Mouse (Mus musculus): ENCODE results near the gene Zfr2. TPM values are rescaled to one million over a fixed set of nuclear protein-coding genes. Genes with fewer than 3 reads are reported as not detected.

The Zfr2 gene
- polyA plus RNA-seq, 1 experiment from 2014 or later = 12.1 TPM

- WGBS = 71% methylated on average over 4 of the region's 4 CpGs
- H3K4me1 ChIP-seq = peaks cover 26% of the 10 kb centered on the region
- H3K9me3 ChIP-seq = no peaks in the 10 kb centered on the region
- H3K36me3 ChIP-seq = peaks cover 11% of the 10 kb centered on the region
- ATAC-seq (ENCODE audit: low FRiP score, low read depth) = no peak
- H3K9ac ChIP-seq (replicated peaks) = no peak overlapping the region
- no peak overlapping the region for H3K4me2 ChIP-seq (replicated peaks)
- peaks cover 57% of the 10 kb centered on the region for H3K27me3 ChIP-seq
- no peak overlapping the region for H3K4me3 ChIP-seq
- no peak overlapping the region for H3K27ac ChIP-seq (replicated peaks)
These were observed 37.7 kb upstream of the Zfr2 start for GRCm38 (mm10) chr10:81195300-81195699.

- Histone ChIP-seq H3K9ac (replicated peaks) (no peak overlapping the region; the same call in 1 of the 2 replicates), H3K9me3 (no peaks in the 10 kb centered on the region), H3K4me3 (no peak overlapping the region), H3K27me3 (peaks cover 63% of the 10 kb centered on the region), H3K4me2 (replicated peaks) (no peak overlapping the region), H3K36me3 (no peaks in the 10 kb centered on the region), H3K27ac (replicated peaks) (no peak overlapping the region), H3K4me1 (peaks cover 26% of the 10 kb centered on the region)
- 71% methylated on average over 11 of the region's 11 CpGs for WGBS
- ATAC-seq (ENCODE audit: low FRiP score, low read depth) = no peak
These were observed 36.4 kb upstream of the Zfr2 start for GRCm38 (mm10) chr10:81196470-81197065.

GRCm38 (mm10) chr10:81197305-81197704 lies 35.6 kb upstream of the Zfr2 start:
- no peaks in the 10 kb centered on the region for H3K9me3 ChIP-seq
- peaks cover 63% of the 10 kb centered on the region for H3K27me3 ChIP-seq
- no peak overlapping the region for H3K9ac ChIP-seq (replicated peaks)
- H3K4me1 ChIP-seq = peaks cover 19% of the 10 kb centered on the region
- no peaks in the 10 kb centered on the region for H3K36me3 ChIP-seq
- WGBS = 60% methylated on average over 6 of the region's 6 CpGs
- ATAC-seq (ENCODE audit: low FRiP score, low read depth) = no peak
- no peak overlapping the region for H3K4me3 ChIP-seq
- H3K4me2 ChIP-seq (replicated peaks) = no peak overlapping the region
- H3K27ac ChIP-seq (replicated peaks) = no peak overlapping the region

DNA sequence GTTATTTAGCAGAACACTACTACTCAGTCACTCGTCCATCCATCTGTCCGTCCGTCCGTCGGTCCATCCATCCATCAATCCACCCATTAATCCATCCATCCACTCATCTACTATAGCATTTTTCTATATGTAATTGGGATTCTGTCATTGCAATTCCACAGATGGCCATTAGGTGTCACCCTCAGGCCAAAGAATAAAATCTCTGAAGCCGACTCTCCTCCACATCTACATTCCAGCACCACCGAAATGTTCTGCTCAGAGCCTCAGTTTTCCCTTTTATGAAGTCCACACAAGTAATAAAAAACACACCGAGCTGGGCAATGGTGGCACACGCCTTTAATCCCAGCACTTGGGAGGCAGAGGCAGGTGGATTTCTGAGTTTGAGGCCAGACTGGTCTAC lies 34.7 kb upstream of the Zfr2 start:
- H3K9ac ChIP-seq (replicated peaks) = no peak overlapping the region
- 5% methylated on average over 9 of the region's 9 CpGs for WGBS
- H3K27me3 ChIP-seq = peaks cover 63% of the 10 kb centered on the region

GRCm38 (mm10) chr10:81198990-81199389 lies 34.0 kb upstream of the Zfr2 start:
- no peak overlapping the region for H3K27ac ChIP-seq (replicated peaks)
- H3K36me3 ChIP-seq = no peaks in the 10 kb centered on the region
- H3K4me1 ChIP-seq = peaks cover 7% of the 10 kb centered on the region; the same call in 1 of the 2 replicates
- no peak overlapping the region for H3K9ac ChIP-seq (replicated peaks)
- no peaks in the 10 kb centered on the region for H3K9me3 ChIP-seq
- 85% methylated on average over 6 of the region's 6 CpGs for WGBS
- ATAC-seq (ENCODE audit: low FRiP score, low read depth) = no peak
- H3K27me3 ChIP-seq = peaks cover 60% of the 10 kb centered on the region
- H3K4me3 ChIP-seq = no peak overlapping the region
- H3K4me2 ChIP-seq (replicated peaks) = no peak overlapping the region

More for the DNA sequence above, 34.7 kb upstream of the Zfr2 start:
- H3K36me3 ChIP-seq = no peaks in the 10 kb centered on the region
- H3K4me3 ChIP-seq = no peak overlapping the region
- no peak overlapping the region for H3K4me2 ChIP-seq (replicated peaks)
- H3K27ac ChIP-seq (replicated peaks) = no peak overlapping the region
- no peak for ATAC-seq (ENCODE audit: low FRiP score, low read depth)
- no peaks in the 10 kb centered on the region for H3K9me3 ChIP-seq
- H3K4me1 ChIP-seq = peaks cover 11% of the 10 kb centered on the region

- Histone ChIP-seq H3K9me3 (no peaks in the 10 kb centered on the region), H3K4me1 (no peaks in the 10 kb centered on the region), H3K4me2 (replicated peaks) (no peak overlapping the region), H3K9ac (replicated peaks) (no peak overlapping the region), H3K4me3 (no peak overlapping the region), H3K27me3 (peaks cover 48% of the 10 kb centered on the region), H3K36me3 (no peaks in the 10 kb centered on the region), H3K27ac (replicated peaks) (no peak overlapping the region)
- 88% methylated on average over 13 of the region's 13 CpGs for WGBS
- no peak for ATAC-seq (ENCODE audit: low FRiP score, low read depth)
These were observed 32.8 kb upstream of the Zfr2 start for GRCm38 (mm10) chr10:81200141-81200540.

- Histone ChIP-seq H3K4me3 (no peak overlapping the region), H3K4me1 (no peaks in the 10 kb centered on the region), H3K4me2 (replicated peaks) (no peak overlapping the region), H3K9me3 (no peaks in the 10 kb centered on the region), H3K27me3 (peaks cover 42% of the 10 kb centered on the region), H3K36me3 (no peaks in the 10 kb centered on the region), H3K27ac (replicated peaks) (no peak overlapping the region), H3K9ac (replicated peaks) (no peak overlapping the region)
- no peak for ATAC-seq (ENCODE audit: low FRiP score, low read depth)
- WGBS = 82% methylated on average over 20 of the region's 20 CpGs
These were observed 32.2 kb upstream of the Zfr2 start for GRCm38 (mm10) chr10:81200605-81201287.

DNA sequence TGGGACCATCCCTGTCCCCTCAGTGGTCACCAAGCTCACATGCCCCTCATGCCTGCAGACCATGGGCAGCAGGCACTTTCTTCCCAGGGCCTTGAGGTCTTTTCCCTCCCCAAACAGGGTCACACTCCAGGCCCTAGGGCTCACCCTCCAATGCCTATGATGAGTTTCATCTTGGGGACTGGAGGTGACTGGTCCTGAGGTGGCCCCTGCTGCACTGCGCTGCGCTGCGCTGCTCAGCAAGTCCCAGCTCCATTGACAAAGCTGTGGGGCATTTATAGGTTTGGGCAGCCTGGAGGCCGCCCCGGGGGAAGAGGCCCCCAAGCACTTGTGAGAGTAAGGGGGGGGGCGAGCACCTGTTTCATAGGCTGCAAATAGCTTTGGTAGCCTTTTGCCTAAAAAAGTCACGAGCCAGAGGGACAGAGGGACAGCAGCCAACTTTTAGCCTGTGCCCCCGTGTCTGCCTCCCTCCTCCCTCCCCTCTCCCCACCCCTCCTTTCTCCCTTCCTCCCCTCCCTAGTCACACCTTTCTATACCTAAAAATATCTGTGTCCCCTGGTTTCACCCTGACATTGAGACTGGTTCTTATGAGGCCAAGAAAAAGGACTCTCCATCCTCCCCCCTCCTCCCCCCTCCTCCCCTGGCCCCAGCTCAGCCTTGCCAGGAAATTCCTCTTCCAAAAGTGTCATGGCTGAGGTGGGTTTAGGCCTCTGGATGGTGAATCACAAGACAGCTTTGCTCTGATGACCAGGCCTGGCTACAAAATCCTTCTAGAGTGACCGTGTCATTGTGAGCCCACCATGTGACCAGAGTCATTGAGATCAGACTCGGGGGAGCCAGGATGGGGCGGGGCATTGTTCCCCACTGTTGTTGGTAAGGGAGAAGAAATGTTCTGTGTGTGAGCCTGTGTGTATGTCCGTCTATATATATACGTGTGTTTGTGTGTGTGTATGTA lies 30.9 kb upstream of the Zfr2 start, which contains the start of gene Nmrk2:
TSS of gene Nmrk2 (minus strand) at position 245 of the 952 bp plus-strand sequence.
- Histone ChIP-seq H3K27me3 (peaks cover 29% of the 10 kb centered on the region), H3K4me2 (replicated peaks) (no peak within 1 kb of the TSS), H3K4me1 (no peaks in the 10 kb centered on the region), H3K36me3 (peaks cover 4% of the 10 kb centered on the region; the same call in 1 of the 2 replicates), H3K9ac (replicated peaks) (no peak within 1 kb of the TSS), H3K27ac (replicated peaks) (no peak within 1 kb of the TSS), H3K4me3 (no peak within 1 kb of the TSS), H3K9me3 (no peaks in the 10 kb centered on the region)
- WGBS = 52% methylated on average over 13 of the region's 13 CpGs
- no peak for ATAC-seq (ENCODE audit: low FRiP score, low read depth)

DNA sequence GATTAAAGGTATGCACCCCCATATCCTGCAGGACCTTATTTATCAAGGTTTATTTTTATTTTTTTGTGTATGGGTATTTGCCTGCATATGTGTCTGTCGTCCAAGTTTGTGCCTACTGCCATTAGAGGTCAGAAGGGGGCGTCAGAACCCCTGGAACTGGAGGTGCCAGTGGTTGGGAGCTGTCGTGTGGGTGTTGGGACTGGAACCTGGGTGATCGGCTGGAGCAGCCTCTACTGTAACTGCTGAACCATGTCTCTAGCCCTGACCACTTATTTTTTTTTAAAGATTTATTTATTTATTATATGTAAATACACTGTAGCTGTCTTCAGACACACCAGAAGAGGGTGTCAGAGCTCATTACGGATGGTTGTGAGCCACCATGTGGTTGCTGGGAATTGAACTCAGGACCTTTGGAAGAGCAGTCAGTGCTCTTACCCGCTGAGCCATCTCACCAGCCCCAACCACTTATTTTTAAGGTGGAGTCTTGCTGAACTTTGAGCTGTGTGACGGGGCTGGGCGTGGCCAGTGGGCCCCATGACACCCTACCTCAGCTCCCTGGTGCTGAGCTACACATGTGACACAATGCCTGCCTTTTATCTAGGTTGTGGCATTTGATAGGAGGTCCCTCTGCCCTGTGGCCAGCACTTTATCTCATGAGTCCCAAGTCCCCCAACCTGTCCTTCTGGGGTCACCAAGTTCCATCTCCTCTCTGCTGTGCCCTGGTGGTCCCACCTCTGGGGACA lies 29.8 kb upstream of the Zfr2 start:
- 70% methylated on average over 8 of the region's 8 CpGs for WGBS
- ATAC-seq (ENCODE audit: low FRiP score, low read depth) = no peak
- H3K9me3 ChIP-seq = no peaks in the 10 kb centered on the region
- no peak overlapping the region for H3K4me3 ChIP-seq
- no peaks in the 10 kb centered on the region for H3K4me1 ChIP-seq
- no peak overlapping the region for H3K9ac ChIP-seq (replicated peaks)
- peaks cover 14% of the 10 kb centered on the region for H3K36me3 ChIP-seq
- no peak overlapping the region for H3K27ac ChIP-seq (replicated peaks)
- H3K4me2 ChIP-seq (replicated peaks) = no peak overlapping the region
- H3K27me3 ChIP-seq = peaks cover 22% of the 10 kb centered on the region

GRCm38 (mm10) chr10:81204137-81204536 lies 28.8 kb upstream of the Zfr2 start:
- H3K4me3 ChIP-seq = no peak overlapping the region
- no peaks in the 10 kb centered on the region for H3K4me1 ChIP-seq
- no peaks in the 10 kb centered on the region for H3K9me3 ChIP-seq
- H3K9ac ChIP-seq (replicated peaks) = no peak overlapping the region; the same call in 1 of the 2 replicates
- H3K4me2 ChIP-seq (replicated peaks) = no peak overlapping the region
- peaks cover 16% of the 10 kb centered on the region; the same call in 1 of the 2 replicates for H3K27me3 ChIP-seq
- peaks cover 22% of the 10 kb centered on the region for H3K36me3 ChIP-seq
- no peak overlapping the region for H3K27ac ChIP-seq (replicated peaks)
- no peak for ATAC-seq (ENCODE audit: low FRiP score, low read depth)
- WGBS = 76% methylated on average over 4 of the region's 4 CpGs

GRCm38 (mm10) chr10:81210154-81210553 lies 22.8 kb upstream of the Zfr2 start:
- H3K4me2 ChIP-seq (replicated peaks) = no peak overlapping the region
- H3K36me3 ChIP-seq = peaks cover 81% of the 10 kb centered on the region

More at GRCm38 (mm10) chr10:81210154-81210553, 22.8 kb upstream of the Zfr2 start:
- H3K4me3 ChIP-seq = no peak overlapping the region; the same call in 1 of the 2 replicates
- H3K9me3 ChIP-seq = 0 out of 2 replicates have a peak, but pooled peaks cover 5% of the 10 kb centered on the region
- 92% methylated on average over 5 of the region's 5 CpGs for WGBS
- H3K27ac ChIP-seq (replicated peaks) = no peak overlapping the region
- no peaks in the 10 kb centered on the region for H3K27me3 ChIP-seq
- no peaks in the 10 kb centered on the region for H3K4me1 ChIP-seq
- H3K9ac ChIP-seq (replicated peaks) = no peak overlapping the region
- no peak for ATAC-seq (ENCODE audit: low FRiP score, low read depth)
